Mouse (Mus musculus) liver, embryonic 11.5 days (tissue): Measurements from ENCODE around the gene Rhbdd3. TPM values are rescaled to one million over a fixed set of nuclear protein-coding genes. Genes with fewer than 3 reads are reported as not detected.

Source experiments
- ATAC-seq: fragments of 200-750 bp; cut with Nextera tagmentation; replicated peaks from 2 replicates; pipeline ENCODE4 v1.8.0; 2017; ENCODE audit warnings: moderate number of reproducible peaks, mild to moderate bottlenecking, moderate TSS enrichment, moderate library complexity; ENCODE audit not compliant: low FRiP score
- DNase-seq: peaks from one replicate; pipeline ENCODE4 v3.0.0-alpha.2; 2017; ENCODE audit warnings: low spot score
- H3K27ac ChIP-seq: fragments of 300-500 bp; sonication (generic); 2 replicates; pipeline ENCODE4 v1.5.1; 2014; ENCODE audit warnings: mild to moderate bottlenecking, low read depth, low read length, control low read depth
- H3K27me3 ChIP-seq: fragments of 300-500 bp; sonication (generic); replicated peaks from 2 replicates; pipeline ENCODE4 v1.6.1; 2014; ENCODE audit warnings: low read length, mixed read lengths; ENCODE audit not compliant: control insufficient read depth, insufficient read depth
- H3K36me3 ChIP-seq: fragments of 300-500 bp; sonication (generic); 2 replicates; pipeline ENCODE4 v1.6.1; 2014; ENCODE audit warnings: mild to moderate bottlenecking, low read length, moderate library complexity, mixed read lengths; ENCODE audit not compliant: control insufficient read depth, insufficient read depth
- H3K4me1 ChIP-seq: fragments of 300-500 bp; sonication (generic); replicated peaks from 2 replicates; pipeline ENCODE4 v1.6.1; 2014; ENCODE audit warnings: low read length, mixed read lengths; ENCODE audit not compliant: control insufficient read depth, insufficient read depth
- H3K4me2 ChIP-seq: fragments of 300-500 bp; sonication (generic); 2 replicates; pipeline ENCODE4 v1.6.1; 2014; ENCODE audit warnings: mild to moderate bottlenecking, control low read depth, moderate library complexity
- H3K4me3 ChIP-seq: fragments of 300-500 bp; sonication (generic); 2 replicates; pipeline ENCODE4 v1.5.1; 2014; ENCODE audit warnings: low read depth, low read length, control low read depth
- H3K9ac ChIP-seq: fragments of 300-500 bp; sonication (generic); 2 replicates; pipeline ENCODE4 v1.6.1; 2014; ENCODE audit warnings: low read depth, low read length, control low read depth
- H3K9me3 ChIP-seq: fragments of 300-500 bp; sonication (generic); 2 replicates; pipeline ENCODE4 v1.6.1; 2016; ENCODE audit warnings: low read length, inconsistent platforms, mixed read lengths; ENCODE audit not compliant: control insufficient read depth
- WGBS: fragments of 180-500 bp; shearing (Covaris S2); extraction: QIAGEN DNeasy Blood & Tissue Kit; methylation state at CpG from one replicate; pipeline ENCODE4 v1.1.7; 2014; 5-methylcytosine and 5-hydroxymethylcytosine counted together
- polyA plus RNA-seq: library from polyadenylated mRNA; unstranded; fragments of >200 nt; fragmentation: Nextera tagmentation; extraction: Ambion mirVana; gene quantifications from 2 replicates; pipeline ENCODE4 v1.2.1, GENCODE M21; 2014

Rhbdd3 gene
- 27.0 and 29.1 TPM in 2 replicates for polyA plus RNA-seq

- WGBS: under 1% methylated on average over 92 of the region's 92 CpGs
- ATAC-seq (peak; percentile 86), DNase-seq (peak; percentile 99)
- Histone ChIP-seq H3K9ac (peak within 1 kb of the TSS; percentile 100), H3K27me3 (no peaks in the 10 kb centered on the region), H3K4me2 (peak within 1 kb of the TSS; percentile 94), H3K4me3 (peak within 1 kb of the TSS; percentile 96), H3K9me3 (no peaks in the 10 kb centered on the region), H3K27ac (peak within 1 kb of the TSS; percentile 96), H3K4me1 (peaks cover 39% of the 10 kb centered on the region), H3K36me3 (peaks cover 7% of the 10 kb centered on the region; the same call in 1 of the 2 replicates)
Observed at GRCm38 (mm10) chr11:5098736-5099542, at the start of gene Rhbdd3, which contains the start of gene Ewsr1. TSS of gene Rhbdd3 (plus strand) at chr11:5098926. TSS of gene Ewsr1 (minus strand) at chr11:5099266.

DNA sequence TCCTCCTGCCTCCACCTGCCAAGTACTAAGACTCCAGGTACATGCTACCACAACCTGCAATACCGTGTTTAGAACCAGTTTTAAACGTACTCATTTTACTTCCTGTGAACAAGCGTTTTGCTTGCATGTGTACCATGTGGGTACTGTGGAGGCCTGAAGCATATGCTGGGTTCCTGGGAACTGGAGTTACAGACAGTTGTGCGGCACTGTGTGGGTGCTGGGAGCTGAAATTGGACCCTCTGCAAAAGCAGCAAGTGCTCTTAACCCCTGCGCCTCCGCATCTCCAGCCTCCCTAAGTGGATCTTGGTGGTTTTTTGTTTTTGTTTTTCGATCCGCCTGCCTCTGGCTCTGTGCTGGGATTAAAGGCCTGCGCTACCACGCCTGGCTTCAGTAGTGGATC is 47.1 kb upstream of the Rhbdd3 start:
- Histone ChIP-seq H3K4me1 (no peaks in the 10 kb centered on the region), H3K9ac (no peak overlapping the region), H3K4me2 (no peak overlapping the region), H3K27me3 (peaks cover 14% of the 10 kb centered on the region), H3K4me3 (no peak overlapping the region), H3K9me3 (no peaks in the 10 kb centered on the region), H3K27ac (no peak overlapping the region), H3K36me3 (no peaks in the 10 kb centered on the region)
- WGBS: 86% methylated on average over 10 of the region's 10 CpGs
- DNase-seq (no peak), ATAC-seq (no peak)

GRCm38 (mm10) chr11:5052200-5052854 is 46.4 kb upstream of the Rhbdd3 start:
- Histone ChIP-seq H3K27ac (no peak overlapping the region), H3K9ac (no peak overlapping the region), H3K4me3 (no peak overlapping the region), H3K27me3 (peaks cover 21% of the 10 kb centered on the region), H3K4me2 (no peak overlapping the region), H3K9me3 (no peaks in the 10 kb centered on the region), H3K36me3 (no peaks in the 10 kb centered on the region), H3K4me1 (no peaks in the 10 kb centered on the region)
- WGBS: 68% methylated on average over 10 of the region's 10 CpGs
- DNase-seq: no peak
- no peak for ATAC-seq

GRCm38 (mm10) chr11:5054151-5054550 is 44.6 kb upstream of the Rhbdd3 start:
- Histone ChIP-seq H3K27me3 (peaks cover 39% of the 10 kb centered on the region), H3K27ac (no peak overlapping the region), H3K9ac (no peak overlapping the region), H3K4me2 (no peak overlapping the region), H3K36me3 (no peaks in the 10 kb centered on the region), H3K4me1 (peaks cover 12% of the 10 kb centered on the region; the same call in 1 of the 2 replicates), H3K9me3 (no peaks in the 10 kb centered on the region), H3K4me3 (no peak overlapping the region)
- WGBS: 77% methylated on average over 14 of the region's 14 CpGs
- DNase-seq: no peak
- 0 out of 2 replicates have a peak, but pooled peaks have one; percentile 38 for ATAC-seq

GRCm38 (mm10) chr11:5054874-5055273 is 43.9 kb upstream of the Rhbdd3 start:
- Histone ChIP-seq H3K9ac (no peak overlapping the region), H3K4me1 (peaks cover 18% of the 10 kb centered on the region; the same call in 1 of the 2 replicates), H3K9me3 (no peaks in the 10 kb centered on the region), H3K27ac (no peak overlapping the region), H3K36me3 (no peaks in the 10 kb centered on the region), H3K4me3 (no peak overlapping the region), H3K27me3 (peaks cover 46% of the 10 kb centered on the region), H3K4me2 (no peak overlapping the region)
- DNase-seq (no peak), ATAC-seq (no peak)
- WGBS: 69% methylated on average over 6 of the region's 6 CpGs

DNA sequence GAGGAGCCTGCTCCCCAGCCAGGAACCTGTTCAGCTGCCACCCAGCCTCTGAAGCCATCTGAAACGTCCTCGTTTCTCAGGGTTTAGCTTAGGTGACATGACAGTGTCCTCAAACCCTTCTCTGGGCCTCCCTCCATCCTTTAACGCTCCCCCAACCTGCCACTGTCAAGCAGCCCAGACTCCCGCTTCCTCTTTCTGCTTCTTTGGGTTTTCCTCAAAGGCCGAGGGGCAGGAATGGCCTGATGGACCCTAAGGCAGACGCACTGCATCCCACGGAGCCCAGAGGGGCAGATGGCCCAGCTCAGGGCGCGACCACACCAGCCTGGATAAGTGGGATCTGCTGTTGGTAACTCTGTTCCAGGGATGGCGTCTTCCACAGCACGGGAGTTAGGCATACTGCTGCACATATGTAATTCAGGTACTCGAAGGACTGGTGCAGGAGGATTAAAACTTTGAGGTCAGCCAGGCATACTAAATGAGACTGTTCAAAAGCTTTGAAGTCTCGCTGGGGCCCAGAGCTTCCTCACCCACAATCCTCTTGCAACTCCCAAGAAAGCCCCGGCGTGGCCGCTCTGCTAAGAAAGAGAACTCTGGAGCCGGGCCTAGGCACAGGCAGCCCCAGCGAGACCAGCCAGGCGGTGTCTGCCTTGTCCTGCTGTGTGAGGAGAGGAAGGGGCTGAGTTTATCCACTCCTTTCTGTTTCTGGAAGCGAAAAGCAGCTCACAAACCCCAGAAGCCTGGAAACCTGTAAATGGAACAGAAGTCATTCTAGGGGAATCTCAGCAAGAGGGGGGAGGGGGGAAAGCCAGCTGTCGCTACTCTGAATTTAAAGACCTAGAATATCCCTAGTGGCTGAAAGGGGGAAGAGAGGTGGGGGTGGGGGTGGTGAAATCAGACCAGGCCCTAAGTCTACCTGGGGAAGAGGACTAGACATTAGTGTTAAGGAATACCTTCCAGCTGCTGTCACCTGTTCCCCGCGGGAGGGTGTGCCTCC is 42.5 kb upstream of the Rhbdd3 start:
- Histone ChIP-seq H3K27ac (no peak overlapping the region), H3K36me3 (no peaks in the 10 kb centered on the region), H3K9ac (no peak overlapping the region), H3K4me1 (peaks cover 21% of the 10 kb centered on the region), H3K4me2 (no peak overlapping the region), H3K4me3 (no peak overlapping the region), H3K27me3 (peaks cover 60% of the 10 kb centered on the region), H3K9me3 (no peaks in the 10 kb centered on the region)
- WGBS: 44% methylated on average over 23 of the region's 23 CpGs
- ATAC-seq: no peak
- DNase-seq: no peak

- DNase-seq: no peak
- Histone ChIP-seq H3K9me3 (no peaks in the 10 kb centered on the region), H3K4me3 (no peak overlapping the region), H3K27me3 (peaks cover 68% of the 10 kb centered on the region), H3K36me3 (no peaks in the 10 kb centered on the region), H3K4me2 (no peak overlapping the region), H3K27ac (no peak overlapping the region), H3K4me1 (peaks cover 29% of the 10 kb centered on the region), H3K9ac (no peak overlapping the region)
- ATAC-seq: no peak
- WGBS: 66% methylated on average over 8 of the region's 8 CpGs
Observed at GRCm38 (mm10) chr11:5057064-5057463, 41.7 kb upstream of the Rhbdd3 start.

- no peak overlapping the region for H3K9ac ChIP-seq
- no peak for ATAC-seq
Observed at GRCm38 (mm10) chr11:5057541-5057855, 41.2 kb upstream of the Rhbdd3 start.

More at GRCm38 (mm10) chr11:5057541-5057855, 41.2 kb upstream of the Rhbdd3 start:
- Histone ChIP-seq H3K27ac (no peak overlapping the region), H3K4me1 (peaks cover 33% of the 10 kb centered on the region), H3K36me3 (no peaks in the 10 kb centered on the region), H3K4me2 (peak overlapping the region; percentile 86), H3K9me3 (no peaks in the 10 kb centered on the region), H3K27me3 (peaks cover 72% of the 10 kb centered on the region), H3K4me3 (peak overlapping the region; percentile 54)
- no peak for DNase-seq
- WGBS: 22% methylated on average over 8 of the region's 8 CpGs
